Mouse (Mus musculus) erythroblast, embryonic 14.5 days (primary cell): ENCODE measurements around the gene Gm11492.

ENCODE experiments used
- GATA1 ChIP-seq: IDR thresholded peaks from 2 replicates; pipeline ENCODE4 v1.6.1; 2012; ENCODE audit warnings: low read length, inconsistent platforms, mixed read lengths
- TAL1 ChIP-seq: IDR thresholded peaks from 3 replicates; pipeline ENCODE4 v1.6.1; 2012; ENCODE audit warnings: low read length, inconsistent platforms, mixed read lengths

- TF ChIP-seq GATA1 (no peak), TAL1 (no peak)
These were observed 34.8 kb upstream of the Gm11492 start for GRCm38 (mm10) chr11:87531695-87532094.
